Mouse (Mus musculus): ENCODE data around the gene Srrm1.

- TF ChIP-seq CTCF (conservative IDR thresholded peaks at IDR 0.05; ENCODE audit: insufficient read depth, insufficient read length, low read depth, low read length) (no peak), POLR2A (IDR thresholded peaks at IDR 0.05; ENCODE audit: low read depth, low read length) (no peak)
These were observed 37.8 kb downstream of the Srrm1 start for GRCm38 (mm10) chr4:135315287-135315686.

Data from kidney, adult 2 months (tissue).